Comparison of ENCODE assay signal across 12 mouse cellular contexts in the genomic region with DNA sequence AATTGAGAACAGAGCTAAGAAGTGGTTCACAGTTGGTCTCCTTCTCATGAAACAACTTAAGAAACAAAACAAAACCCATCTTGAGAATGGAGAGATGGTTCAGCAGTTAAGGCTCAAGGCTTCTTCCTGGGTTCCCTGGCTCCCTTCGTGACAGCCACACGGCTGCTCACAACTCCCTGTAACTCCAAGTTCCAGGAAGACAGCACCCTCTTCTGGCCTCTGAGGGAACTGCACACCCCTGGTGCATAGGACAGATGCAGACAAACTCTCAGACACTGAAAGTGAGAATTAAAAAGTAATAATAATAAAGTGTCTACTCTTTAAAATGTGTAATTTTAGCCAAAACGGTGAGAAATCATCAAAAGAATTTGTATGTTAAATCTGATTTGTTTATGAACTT. TPM values are rescaled to one million over a fixed set of nuclear protein-coding genes. Genes with fewer than 3 reads are reported as not detected.
DNase-seq lines count a peak whose midpoint lies in the region; ATAC-seq and TF ChIP-seq lines count a peak whose summit lies in the region.
"Had no signal": no experiment of that assay in that cellular context is flagged by ENCODE, and none has a peak within 500 bp of the region (broad histone marks: within the 10 kb centered on the region; RNA-seq: fewer than 3 reads in every experiment).

No protein-coding gene starts in this region.

- TF ChIP-seq POLR2A in thymus, adult 2 months (IDR thresholded peaks at IDR 0.05; ENCODE audit: control insufficient read depth, extremely low read depth, insufficient read depth, low read length, poor library complexity): no peak

- intact Hi-C loops in heart, postnatal 25 days (cut with DNase I): no loop called here

- H3K27ac ChIP-seq in thymus, adult 2 months (ENCODE audit: control insufficient read depth, insufficient read depth, low read length): no peak overlapping the region
- H3K27ac ChIP-seq: embryonic facial prominence, embryonic 13.5 days; liver, embryonic 13.5 days; midbrain, embryonic 12.5 days had no signal

- H3K27me3 ChIP-seq in thymus, adult 2 months (ENCODE audit: control insufficient read depth, insufficient read depth, low read length): no peaks in the 10 kb centered on the region
- H3K27me3 ChIP-seq: embryonic facial prominence, embryonic 13.5 days; liver, embryonic 13.5 days; midbrain, embryonic 12.5 days had no signal

- H3K4me1 ChIP-seq in thymus, adult 2 months (replicated peaks; ENCODE audit: control insufficient read depth, insufficient read depth, low read length): no peaks in the 10 kb centered on the region
- H3K4me1 ChIP-seq: embryonic facial prominence, embryonic 13.5 days; liver, embryonic 13.5 days; midbrain, embryonic 12.5 days had no signal

- ATAC-seq in activated CD4-positive, CD25-positive, alpha-beta regulatory T cell, adult 4 months: no peak

- no peaks in the 10 kb centered on the region for H3K36me3 ChIP-seq in thymus, adult 2 months (ENCODE audit: control insufficient read depth, insufficient read depth, low read length)
- H3K36me3 ChIP-seq: embryonic facial prominence, embryonic 13.5 days; liver, embryonic 13.5 days; midbrain, embryonic 12.5 days had no signal

- 87% methylated on average over 3 of the region's 3 CpGs for WGBS in thymus, adult 2 months

- DNase-seq in heart, postnatal 4 days: peak; percentile 19
- no peak for DNase-seq in heart, adult 11 months
- DNase-seq in thymus, adult 2 months: peak; percentile 49
- DNase-seq in thymus, adult 18-20 months: no peak
- DNase-seq in induced T-regulatory cell, adult 2 months (ENCODE audit: low read depth): peak; percentile 85
- no peak for DNase-seq in layer of hippocampus, adult 18-20 months (ENCODE audit: low spot score in 2 of 2)
- no peak for DNase-seq in heart, postnatal 25 days (ENCODE audit: low spot score)
- DNase-seq: liver, embryonic 13.5 days had no signal

- TF ChIP-seq CTCF in thymus, adult 2 months (IDR thresholded peaks at IDR 0.05; ENCODE audit: borderline replicate concordance, control insufficient read depth, extremely low read depth, insufficient read depth, low read length, poor library complexity): peak; percentile 70; the same call in 1 of the 2 replicates

- no peak overlapping the region for H3K4me3 ChIP-seq in thymus, adult 2 months (ENCODE audit: control insufficient read depth, insufficient read depth, low read length)
- H3K4me3 ChIP-seq: embryonic facial prominence, embryonic 13.5 days; liver, embryonic 13.5 days; midbrain, embryonic 12.5 days had no signal

RNA-seq across cellular contexts. Expression of gene Drd3, which starts 29.4 kb away (rescaled TPM):
- not detected for total RNA-seq in heart, postnatal 4 days (2021)
- polyA plus RNA-seq in thymus, adult 2 months (2012; rRNA removed): not detected in 2 replicates
- not detected for total RNA-seq in layer of hippocampus, adult 18-20 months (2021)
- polyA plus RNA-seq in activated CD4-positive, CD25-positive, alpha-beta regulatory T cell, adult 4 months (2017; shearing (Covaris generic)): not detected
- not detected for total RNA-seq in heart, postnatal 25 days (2021)
- total RNA-seq: hematopoietic stem cell, adult 5-6 weeks had no signal
- polyA plus RNA-seq: embryonic facial prominence, embryonic 13.5 days; liver, embryonic 13.5 days; midbrain, embryonic 12.5 days had no signal

Comparison
In these comparisons a context has a peak if more than half of its experiments do, and no peak if none do; other contexts are left out.
1. DNase-seq: peak in heart, postnatal 4 days (single experiment), thymus, adult 2 months (single experiment) and induced T-regulatory cell, adult 2 months (single experiment); none in heart, adult 11 months (single experiment), thymus, adult 18-20 months (0 of 2), layer of hippocampus, adult 18-20 months (0 of 2) and heart, postnatal 25 days (single experiment).